Mouse (Mus musculus): ENCODE results near the gene Pdia2. TPM values are rescaled to one million over a fixed set of nuclear protein-coding genes. Genes with fewer than 3 reads are reported as not detected.

Gene Pdia2
- total RNA-seq (2021), result under 1 TPM; 0.29 to 0.89 TPM
- long read RNA-seq, result 0 reads

- no peak for DNase-seq (ENCODE audit: low spot score in 2 of 2)
These were observed at the start of gene Pdia2 for GRCm38 (mm10) chr17:26198892-26199291. Gene Pdia2, minus strand, starts transcription at chr17:26199087.

- peak; percentile 86 to 91 for DNase-seq (ENCODE audit: low spot score in 2 of 2)
These were observed 45.4 kb upstream of the Pdia2 start, which contains the start of gene Fam234a for GRCm38 (mm10) chr17:26244101-26244841. Gene Fam234a, minus strand, starts transcription at chr17:26244242.

- no peak for DNase-seq (ENCODE audit: low spot score in 2 of 2)
These were observed 44.7 kb upstream of the Pdia2 start for GRCm38 (mm10) chr17:26243471-26244100.

- no peak for DNase-seq (ENCODE audit: low spot score in 2 of 2)
These were observed 42.1 kb upstream of the Pdia2 start for GRCm38 (mm10) chr17:26240990-26241389.

DNA sequence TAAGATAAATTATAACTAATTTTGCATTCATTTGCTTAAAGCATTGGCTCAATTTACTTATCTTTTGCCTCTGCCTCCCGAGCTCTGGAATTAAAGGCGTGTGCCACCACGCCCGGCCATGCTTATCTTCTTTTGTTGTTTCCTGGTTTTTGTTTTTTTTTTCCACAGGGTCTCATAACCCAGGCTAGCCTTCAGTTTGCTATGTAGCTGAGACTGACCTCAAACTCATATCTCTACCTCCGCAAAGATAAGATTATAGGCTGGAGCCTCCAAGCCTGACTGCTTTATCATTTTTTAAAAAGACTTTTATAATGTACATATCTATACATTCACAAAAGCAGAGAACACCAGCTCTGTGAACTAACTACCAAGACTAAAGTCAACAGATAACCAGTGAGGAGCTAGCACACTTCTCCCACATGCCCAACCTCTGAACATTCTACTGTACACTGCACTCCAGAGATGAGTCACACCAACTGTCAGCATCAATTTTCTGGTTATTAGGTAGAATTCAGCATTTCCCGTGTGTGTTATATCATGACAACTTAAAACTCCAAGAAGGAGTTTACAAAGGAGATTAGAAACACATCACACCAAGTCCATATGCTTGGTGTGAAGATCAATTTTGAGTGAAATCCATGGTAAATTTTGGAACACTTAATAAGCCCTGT lies 41.4 kb upstream of the Pdia2 start:
- DNase-seq (ENCODE audit: low spot score in 2 of 2), result no peak

- no peak for DNase-seq (ENCODE audit: low spot score in 2 of 2)
These were observed 40.7 kb upstream of the Pdia2 start for GRCm38 (mm10) chr17:26239551-26239950.

DNA sequence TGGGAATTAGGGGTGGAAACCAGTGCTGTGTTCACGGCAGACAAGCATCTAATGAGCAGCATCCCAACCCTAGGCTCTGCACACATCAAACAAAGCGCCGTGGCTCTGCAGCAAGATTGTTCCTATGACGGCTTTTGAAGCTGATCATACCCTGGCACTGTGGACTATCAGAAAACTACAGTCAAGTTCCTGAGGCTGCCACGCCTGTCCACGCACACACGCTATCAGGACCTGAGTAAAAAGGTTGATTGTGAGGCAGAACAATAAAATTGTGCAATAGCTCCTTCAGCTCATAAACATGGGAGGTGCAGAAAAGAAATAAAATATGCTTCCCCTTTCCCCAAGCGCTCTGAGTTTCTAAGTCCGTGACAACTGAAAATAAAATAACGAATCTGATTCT lies 38.8 kb upstream of the Pdia2 start:
- no peak for DNase-seq (ENCODE audit: low spot score in 2 of 2)

DNA sequence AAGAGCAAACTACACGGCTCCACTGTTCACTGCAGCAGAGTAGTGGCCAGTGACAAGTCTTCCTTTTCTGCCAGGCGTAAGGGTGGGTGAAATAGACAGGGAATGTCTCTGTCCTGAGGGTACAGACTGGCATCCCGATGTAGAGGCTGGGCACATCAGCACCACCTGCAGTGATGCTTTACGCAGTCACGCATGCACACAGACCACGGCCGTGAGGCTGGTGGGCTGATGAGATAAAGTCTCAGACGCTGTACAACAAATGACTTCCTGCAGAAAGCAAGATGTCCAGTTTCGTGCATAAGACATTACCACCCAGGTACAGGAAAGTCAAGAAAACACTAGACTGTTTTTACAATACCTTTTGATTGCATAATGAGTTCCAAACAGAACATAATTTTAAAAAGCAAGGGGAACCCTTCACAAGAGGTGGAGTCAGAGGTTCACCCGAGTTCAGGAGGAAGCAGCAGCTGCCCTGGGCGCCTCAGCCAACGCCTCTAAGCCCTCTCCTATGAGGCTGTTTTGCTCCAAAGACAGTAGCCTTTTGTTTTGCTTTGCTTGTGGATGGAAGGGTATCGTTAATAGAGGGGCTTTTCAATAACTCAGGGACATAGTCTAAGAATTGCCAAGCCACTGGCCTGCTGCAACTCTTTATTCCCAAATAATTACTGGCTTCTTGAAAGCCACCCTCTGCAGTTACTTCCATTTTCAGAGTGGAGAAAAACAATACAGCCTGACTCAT lies 36.4 kb upstream of the Pdia2 start:
- DNase-seq (ENCODE audit: low spot score in 2 of 2), result no peak

DNA sequence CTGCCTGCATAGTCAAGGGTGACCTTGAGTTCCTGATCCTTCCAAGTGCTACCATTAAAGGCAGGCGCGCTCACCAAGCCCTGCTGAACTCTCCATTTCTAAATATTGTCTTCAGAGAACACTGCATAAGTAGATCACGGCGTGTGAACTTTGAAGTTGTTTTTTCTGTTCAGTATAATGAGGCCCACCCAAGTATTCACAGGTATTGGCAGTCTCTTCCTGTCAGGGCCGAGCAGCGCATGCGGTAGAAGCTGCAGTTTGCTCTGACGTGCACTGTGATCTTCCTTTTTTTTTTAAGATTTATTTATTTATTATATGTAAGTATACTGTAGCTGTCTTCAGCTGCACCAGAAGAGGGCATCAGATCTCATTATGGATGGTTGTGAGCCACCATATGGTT lies 35.5 kb upstream of the Pdia2 start:
- no peak for DNase-seq (ENCODE audit: low spot score in 2 of 2)

GRCm38 (mm10) chr17:26232863-26233262 lies 34.0 kb upstream of the Pdia2 start:
- DNase-seq (ENCODE audit: low spot score in 2 of 2), result no peak

DNA sequence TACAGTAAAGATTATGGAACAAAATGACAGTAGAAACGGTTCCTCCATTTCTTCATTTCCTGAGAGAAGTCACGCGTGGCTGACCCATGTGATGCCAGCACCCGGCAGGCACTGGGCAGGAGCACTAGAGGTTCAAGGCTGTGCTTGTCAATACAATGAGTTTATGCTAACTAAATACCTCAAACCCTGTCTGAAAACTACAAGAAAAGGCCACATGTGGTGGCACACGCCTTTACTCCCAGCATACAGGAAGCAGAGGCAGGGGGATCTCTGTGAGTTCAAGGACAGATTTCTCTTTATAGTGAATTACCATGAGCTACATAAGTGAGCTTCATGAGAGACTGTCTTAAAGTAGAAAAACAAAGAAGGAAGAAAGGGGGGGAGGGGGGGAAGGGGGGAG lies 32.3 kb upstream of the Pdia2 start:
- DNase-seq (ENCODE audit: low spot score in 2 of 2), result no peak

DNA sequence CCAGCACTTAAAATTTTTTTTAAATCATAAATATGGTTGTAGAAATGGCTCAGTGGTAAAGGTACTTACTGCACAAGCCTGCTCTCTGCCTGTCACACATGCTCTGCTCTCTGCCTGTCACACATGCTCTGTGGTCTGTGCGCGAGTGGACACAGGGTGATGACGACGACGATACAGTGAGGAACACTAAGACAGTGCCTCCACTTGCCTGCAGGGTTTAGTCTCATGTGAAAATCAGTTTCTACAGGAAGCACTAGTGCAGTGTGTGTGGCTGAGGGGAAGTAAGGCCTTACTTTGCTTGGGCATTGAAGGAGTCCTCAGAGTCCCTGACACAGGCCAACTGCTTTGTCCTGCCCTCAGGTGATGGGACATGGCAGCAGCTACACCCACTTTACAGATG lies 30.9 kb upstream of the Pdia2 start:
- DNase-seq (ENCODE audit: low spot score in 2 of 2), result no peak

DNA sequence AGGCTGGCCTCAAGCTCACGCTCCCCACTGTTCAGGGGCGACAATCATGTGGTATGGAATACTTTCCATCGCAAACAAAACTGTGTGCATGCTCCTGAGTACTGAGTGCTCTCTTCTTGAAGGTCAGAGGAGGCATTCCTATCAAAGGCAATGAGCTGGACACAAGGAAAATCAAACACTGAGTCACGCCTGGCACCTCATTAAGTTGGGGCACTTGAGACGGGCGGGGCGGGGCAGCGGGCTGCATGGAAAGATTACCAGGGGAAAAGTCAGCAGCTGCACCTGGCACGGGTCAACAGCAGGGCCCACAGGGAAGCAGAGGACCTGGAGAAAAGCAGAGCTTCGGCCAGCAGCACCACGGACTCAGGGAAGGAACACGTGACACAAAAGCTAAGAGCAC lies 26.3 kb upstream of the Pdia2 start:
- no peak for DNase-seq (ENCODE audit: low spot score in 2 of 2)

DNA sequence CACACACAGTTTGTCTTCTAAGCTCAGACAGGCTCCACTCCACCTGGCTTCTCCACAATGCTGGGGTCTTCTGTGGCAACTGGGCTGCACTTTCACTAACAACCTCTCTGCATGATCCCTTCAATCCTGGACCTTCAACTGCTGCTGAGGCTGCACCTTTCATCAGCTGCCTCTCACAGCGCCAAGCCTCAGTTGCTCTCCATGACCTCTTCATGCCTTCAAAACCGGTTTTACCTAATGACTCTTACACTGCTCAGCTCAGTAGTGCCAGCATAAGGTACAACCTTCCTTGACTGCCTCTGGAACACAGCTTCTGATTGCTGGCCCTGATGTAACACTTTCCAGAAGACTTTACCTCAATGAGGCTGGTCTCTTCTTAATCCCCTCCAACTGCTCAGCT lies 22.6 kb upstream of the Pdia2 start:
- DNase-seq (ENCODE audit: low spot score in 2 of 2), result no peak

- no peak for DNase-seq (ENCODE audit: low spot score in 2 of 2)
These were observed 13.8 kb upstream of the Pdia2 start for GRCm38 (mm10) chr17:26212681-26213080.

DNA sequence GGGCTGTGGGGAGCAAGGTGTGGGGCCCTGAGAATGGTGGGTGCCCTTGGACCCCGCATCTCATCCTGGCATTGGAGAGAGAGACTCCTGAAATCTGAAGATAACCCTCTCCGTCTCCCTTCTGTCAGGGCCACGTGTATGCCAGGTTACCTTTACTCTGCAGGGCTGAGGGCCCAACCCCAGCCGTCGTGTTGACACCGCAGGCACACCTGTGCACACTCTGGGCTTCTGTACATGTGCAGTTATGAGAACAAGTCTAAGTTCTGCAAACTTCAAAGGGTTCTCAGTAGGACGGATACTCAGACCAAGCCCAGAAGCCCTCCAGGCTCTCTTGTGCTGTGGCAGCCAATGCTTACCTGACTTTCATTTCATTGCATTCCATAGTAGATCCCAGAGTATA lies 13.4 kb upstream of the Pdia2 start:
- DNase-seq (ENCODE audit: low spot score in 2 of 2), result no peak

- DNase-seq (ENCODE audit: low spot score in 2 of 2), result no peak
These were observed 8.8 kb upstream of the Pdia2 start, which contains the start of gene Arhgdig for GRCm38 (mm10) chr17:26207686-26208085. Gene Arhgdig, minus strand, starts transcription at chr17:26207786.

- no peak for DNase-seq (ENCODE audit: low spot score in 2 of 2)
These were observed 7.5 kb upstream of the Pdia2 start for GRCm38 (mm10) chr17:26206392-26206791.

- no peak for DNase-seq (ENCODE audit: low spot score in 2 of 2)
These were observed 5.9 kb upstream of the Pdia2 start for GRCm38 (mm10) chr17:26204766-26205165.

DNA sequence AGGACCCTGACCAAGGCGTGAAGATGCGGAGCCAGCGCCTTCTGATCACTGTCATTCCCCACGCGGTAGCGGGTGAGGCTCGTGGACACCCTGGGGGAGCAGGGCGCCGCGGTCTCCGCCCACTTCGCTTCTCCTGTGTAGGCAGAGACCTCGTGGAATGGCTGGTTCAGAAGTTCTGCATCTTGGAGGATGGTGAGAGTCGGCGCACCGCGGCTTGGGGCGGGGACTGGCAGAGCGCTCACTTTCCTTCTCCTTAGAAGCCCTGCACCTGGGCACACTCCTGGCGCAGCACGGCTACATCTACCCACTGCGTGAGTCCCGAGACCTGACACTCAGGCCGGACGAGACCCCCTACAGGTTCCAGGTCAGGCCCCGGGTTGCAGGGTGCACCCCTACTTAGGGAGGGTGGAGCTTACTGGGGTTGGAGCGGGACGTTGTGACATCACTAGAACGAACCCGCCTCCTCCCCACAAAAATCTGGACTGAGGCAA lies 4.5 kb upstream of the Pdia2 start:
- DNase-seq (ENCODE audit: low spot score in 2 of 2), result peak; percentile 41 to 57

- peak; percentile 37 to 39 for DNase-seq (ENCODE audit: low spot score in 2 of 2)
These were observed 3.9 kb upstream of the Pdia2 start, which contains the start of gene Rgs11 for GRCm38 (mm10) chr17:26202737-26203136. Gene Rgs11, plus strand, starts transcription at chr17:26202951.

Measured in layer of hippocampus, postnatal 10 days (tissue).